Mouse (Mus musculus) heart, postnatal 4 days (tissue): ENCODE measurements around the gene Stard5. TPM values are rescaled to one million over a fixed set of nuclear protein-coding genes. Genes with fewer than 3 reads are reported as not detected.
A peak's percentile ranks its signal among the peaks of the same experiment; 100 is the strongest.

Source experiments
- DNase-seq: peaks from one replicate; pipeline ENCODE4 v3.0.0; 2021
- total RNA-seq, 2 experiments: library from RNA; stranded (reverse); gene quantifications; 2 replicates each; pipeline ENCODE4 v1.2.3; 2021

Stard5 gene
- total RNA-seq, 2 experiments from 2014 or later: 27.5 to 28.8 TPM

- DNase-seq: no peak
Measured at GRCm38 (mm10) chr7:83633856-83634255, 2.1 kb downstream of the Stard5 start.

DNA sequence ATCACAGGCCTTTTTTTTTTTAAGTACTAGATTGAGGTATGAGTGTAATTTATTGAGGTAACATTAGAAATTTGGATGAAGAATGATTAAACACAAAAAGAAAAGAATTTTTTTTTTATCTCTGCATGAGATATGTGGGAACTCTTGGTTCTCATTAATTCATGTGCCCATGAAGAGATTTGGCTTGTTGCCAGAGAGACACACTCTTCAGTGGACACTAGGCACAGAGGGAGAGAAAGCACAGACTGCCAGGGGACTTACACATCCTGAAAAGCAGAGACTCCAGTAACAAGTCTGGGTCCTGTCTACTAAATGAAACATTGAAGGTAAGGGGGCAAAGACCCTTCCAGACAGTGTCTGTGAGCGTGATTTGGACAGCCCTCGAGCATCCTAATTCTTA lies 4.0 kb downstream of the Stard5 start:
- DNase-seq: no peak

DNA sequence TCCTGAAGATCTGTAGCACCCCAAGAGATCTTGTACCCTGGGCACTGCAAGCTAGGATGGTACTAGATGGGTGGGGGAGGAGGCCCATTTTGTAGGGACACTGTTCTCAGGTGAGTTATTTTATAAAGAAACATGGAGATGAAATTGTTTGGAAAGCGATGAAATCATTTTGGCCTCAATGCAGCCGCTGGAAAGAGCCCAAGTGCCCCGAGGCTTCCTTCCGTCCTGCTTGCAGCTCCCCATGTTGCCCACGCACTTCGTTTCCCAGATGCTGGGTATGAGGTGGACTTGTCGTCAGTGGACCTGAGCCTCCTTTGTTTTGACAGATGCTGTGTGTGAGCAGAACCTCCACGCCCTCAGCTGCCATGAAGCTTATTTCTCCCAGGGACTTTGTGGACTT lies 4.7 kb downstream of the Stard5 start:
- DNase-seq: no peak

DNA sequence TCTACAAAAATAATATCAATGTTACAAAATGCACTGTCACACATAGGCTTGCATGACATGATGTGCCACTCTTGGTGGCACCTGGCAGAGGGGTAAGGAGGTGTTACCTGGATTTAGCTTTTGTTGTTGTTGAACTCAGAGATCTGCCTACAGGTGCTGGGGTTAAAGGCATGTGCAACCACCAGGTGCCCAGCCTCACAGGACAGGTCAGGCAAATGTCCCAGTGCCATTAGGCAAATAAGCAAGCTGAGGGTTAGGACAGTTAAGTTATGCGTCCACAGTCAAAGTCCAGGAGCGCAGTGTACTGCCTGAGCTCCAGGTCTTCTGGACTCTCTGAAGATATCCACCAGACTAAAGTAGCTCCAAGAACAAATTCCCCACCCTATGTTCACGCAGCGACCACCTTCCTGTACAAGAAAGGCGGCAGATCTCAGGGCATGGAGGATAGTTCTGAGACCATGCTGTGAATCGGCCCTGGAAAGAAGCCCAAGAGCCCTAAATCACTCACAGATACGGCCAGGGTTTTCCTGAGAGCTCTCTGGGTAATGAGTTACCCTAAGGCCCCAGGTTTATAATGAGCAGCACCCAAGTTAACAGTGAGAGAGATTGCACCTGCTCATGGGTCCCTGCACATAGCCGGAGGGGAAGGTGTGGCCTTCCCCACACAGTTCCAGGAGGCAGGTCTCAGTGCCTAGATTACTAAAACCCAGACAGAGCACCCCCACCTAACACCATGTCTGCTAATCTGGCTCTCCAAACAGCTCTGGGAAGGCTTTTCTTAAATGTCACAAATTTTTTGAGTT lies 6.2 kb downstream of the Stard5 start:
- no peak for DNase-seq

- no peak for DNase-seq
Measured at GRCm38 (mm10) chr7:83639084-83639483, 7.3 kb downstream of the Stard5 start.

GRCm38 (mm10) chr7:83640581-83640980 lies 8.8 kb downstream of the Stard5 start:
- DNase-seq: no peak

DNA sequence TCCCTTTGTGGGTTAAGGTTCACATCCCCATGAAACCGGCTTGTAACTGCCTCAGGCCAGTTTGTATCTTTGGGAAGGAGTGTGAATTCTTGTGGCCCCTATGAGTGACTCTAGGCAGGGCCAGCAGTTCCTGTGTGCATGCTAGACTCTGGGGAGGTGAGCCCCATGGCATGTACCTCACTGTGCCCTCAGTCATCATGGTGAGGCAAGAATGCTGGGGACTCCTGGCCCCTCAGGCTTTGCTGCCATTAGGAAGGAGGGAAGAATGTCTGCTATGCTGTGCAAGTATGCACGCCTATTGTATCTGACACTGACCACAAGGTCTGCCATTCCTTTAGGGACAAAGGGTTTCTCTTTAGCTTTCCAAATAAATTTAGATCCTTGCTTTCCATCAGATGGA lies 9.4 kb downstream of the Stard5 start:
- DNase-seq: no peak

DNA sequence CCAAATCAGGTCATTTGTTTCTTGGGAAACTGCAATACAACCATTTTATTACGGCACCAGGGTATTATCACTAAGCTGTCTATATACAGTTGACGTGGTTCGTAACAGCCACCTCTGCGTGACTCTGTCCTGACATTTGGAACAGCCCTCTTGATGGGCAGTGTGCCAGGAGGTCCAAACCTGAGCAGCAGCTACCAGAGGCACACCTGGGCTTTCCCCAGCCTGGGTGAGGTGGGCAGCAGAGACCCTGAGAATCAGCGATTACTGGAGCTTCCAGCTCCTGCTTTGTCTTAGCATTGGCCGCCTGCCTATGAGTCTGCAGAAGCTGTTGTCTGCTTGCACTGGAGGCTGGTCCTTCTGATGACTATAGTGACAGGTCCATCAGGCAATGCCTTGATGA lies 11.8 kb downstream of the Stard5 start:
- no peak for DNase-seq

GRCm38 (mm10) chr7:83644761-83645160 lies 13.0 kb downstream of the Stard5 start:
- DNase-seq: no peak

GRCm38 (mm10) chr7:83645476-83645875 lies 13.7 kb downstream of the Stard5 start:
- no peak for DNase-seq

- no peak for DNase-seq
Measured at GRCm38 (mm10) chr7:83648807-83649206, 17.0 kb downstream of the Stard5 start.

GRCm38 (mm10) chr7:83650638-83651037 lies 18.9 kb downstream of the Stard5 start:
- DNase-seq: no peak

GRCm38 (mm10) chr7:83652498-83652897 lies 20.7 kb downstream of the Stard5 start:
- no peak for DNase-seq

- DNase-seq: no peak
Measured at GRCm38 (mm10) chr7:83653605-83654051, 21.9 kb downstream of the Stard5 start.

DNA sequence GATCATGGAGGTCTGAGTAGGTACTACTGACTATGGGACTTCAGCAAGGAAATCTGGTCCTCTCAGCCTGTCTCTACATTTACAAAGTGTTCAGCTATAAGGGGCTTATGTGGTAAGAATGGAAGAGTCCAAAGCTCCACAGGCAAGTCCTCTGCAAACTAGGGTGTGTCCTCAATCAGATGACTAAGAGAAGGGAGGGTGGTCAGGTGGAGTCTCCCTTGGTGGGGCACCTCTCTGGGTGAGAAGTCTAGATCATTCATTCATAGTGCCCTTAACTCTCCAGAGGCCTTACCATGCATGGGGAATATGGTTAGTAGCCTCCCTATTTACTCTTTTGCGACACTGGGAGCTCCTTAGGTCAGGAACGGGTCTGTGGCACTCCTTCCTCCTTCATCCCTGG lies 22.4 kb downstream of the Stard5 start:
- no peak for DNase-seq

DNA sequence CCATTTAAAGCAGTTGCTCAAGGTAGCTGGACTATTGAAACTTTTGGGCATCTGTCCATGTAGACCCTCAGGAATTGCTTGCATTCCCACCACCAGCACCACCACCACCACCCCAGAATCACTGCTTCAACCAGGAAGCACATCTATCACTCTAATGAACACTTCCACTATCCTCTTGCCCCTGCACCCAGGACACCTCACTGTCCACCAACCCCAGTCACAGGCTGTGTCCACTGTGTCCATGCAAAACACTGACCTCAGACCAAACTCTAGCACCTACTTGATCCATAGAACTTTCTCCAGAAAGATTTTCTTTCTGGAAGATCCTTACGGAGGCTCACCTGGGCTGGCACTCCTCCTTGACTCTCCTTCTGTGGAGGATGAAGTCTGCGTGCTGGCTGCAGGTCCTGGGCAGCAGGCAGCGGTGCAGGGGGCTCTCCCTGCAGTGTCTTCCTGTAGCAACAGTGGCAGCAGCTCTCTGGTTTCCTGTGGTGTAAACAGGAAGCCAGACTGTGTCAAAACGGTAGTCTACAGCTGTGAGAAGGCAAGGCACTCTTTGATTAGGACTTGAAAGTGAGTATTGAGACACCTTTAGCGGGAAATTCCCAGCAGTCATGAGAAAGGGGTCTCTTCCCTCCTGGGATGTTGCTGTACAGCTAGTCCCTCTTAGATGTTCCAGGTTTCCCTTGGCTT lies 23.3 kb downstream of the Stard5 start:
- DNase-seq: peak; percentile 31

DNA sequence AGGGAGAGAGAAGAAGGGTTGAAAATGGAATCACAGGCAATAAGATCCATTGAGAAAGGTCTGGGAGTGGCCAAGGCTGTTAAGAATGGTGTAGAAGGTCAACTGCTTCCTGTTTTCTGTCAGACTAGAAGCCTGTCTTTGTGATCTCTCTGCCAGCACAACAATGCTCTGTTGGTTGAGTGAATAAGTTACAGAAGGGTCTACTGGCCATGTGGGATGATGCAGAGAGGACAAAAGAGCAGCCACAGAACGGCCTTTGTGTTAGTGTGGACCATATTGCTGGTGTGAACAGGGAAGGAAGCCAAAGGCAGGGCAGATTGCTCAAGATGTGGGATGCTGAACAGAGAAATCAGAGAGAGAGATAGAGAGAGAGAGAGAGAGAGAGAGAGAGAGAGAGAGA lies 27.0 kb downstream of the Stard5 start:
- no peak for DNase-seq

- peak; percentile 37 for DNase-seq
Measured at GRCm38 (mm10) chr7:83659159-83660065, 27.7 kb downstream of the Stard5 start.

GRCm38 (mm10) chr7:83660273-83660691 lies 28.5 kb downstream of the Stard5 start:
- no peak for DNase-seq

- DNase-seq: no peak
Measured at GRCm38 (mm10) chr7:83661031-83661430, 29.3 kb downstream of the Stard5 start.

DNA sequence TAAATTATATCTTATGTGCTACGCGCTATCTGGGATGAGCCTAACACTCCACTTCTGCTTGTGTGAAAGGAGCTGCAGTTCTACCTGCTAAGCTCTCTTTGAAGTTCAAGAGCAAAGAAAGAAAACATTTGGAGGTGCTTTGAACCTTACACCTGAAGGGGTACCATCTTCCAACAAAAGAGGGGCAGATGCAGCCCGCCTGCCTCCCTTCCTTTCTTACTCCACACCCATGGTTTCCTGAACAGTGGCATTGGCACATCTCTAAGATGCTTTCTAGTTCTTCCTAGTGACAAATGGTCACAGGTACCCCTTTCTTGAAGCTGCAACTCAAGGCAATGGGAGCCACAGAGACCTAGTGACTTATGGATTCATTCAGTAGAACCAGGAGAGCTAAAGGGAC lies 30.0 kb downstream of the Stard5 start:
- no peak for DNase-seq

DNA sequence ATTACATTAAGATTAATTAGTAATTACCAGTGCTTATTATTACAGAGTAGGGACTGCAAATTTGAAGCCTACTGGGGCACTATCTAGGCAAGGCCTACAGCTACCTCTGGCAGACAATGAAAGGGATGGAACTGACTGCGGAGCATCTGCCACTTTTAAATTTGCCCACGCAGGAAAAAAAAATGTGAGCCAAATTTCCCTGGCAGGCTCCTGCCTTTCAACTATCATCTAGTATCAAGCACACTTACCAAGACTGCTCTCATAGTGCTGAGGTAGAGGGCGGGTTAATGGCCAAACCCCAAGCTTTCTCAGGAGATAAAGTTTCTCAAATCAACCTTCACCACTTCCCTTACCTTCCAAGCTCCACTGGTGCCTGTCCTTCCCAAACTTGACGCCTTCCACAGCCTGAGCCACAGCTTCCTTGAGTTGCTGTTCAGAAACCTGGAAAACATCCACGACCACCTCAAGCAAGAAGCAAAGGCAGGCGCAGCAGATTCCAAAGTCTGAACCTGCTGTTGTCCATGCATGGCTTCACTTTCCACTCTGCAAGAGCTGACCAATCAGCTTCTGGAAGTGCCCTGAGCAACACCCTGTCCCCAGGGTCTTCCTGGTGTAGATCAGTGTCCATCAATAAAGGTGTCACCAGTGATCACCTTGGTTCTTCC lies 31.1 kb downstream of the Stard5 start:
- no peak for DNase-seq
